Mouse (Mus musculus) CD4-positive helper T cell, adult 2 months (primary cell): ENCODE measurements around the gene Sumo2.
"Not testable (repeated sequence)": the region's sequence is repeated elsewhere in the genome, so short reads cannot be mapped to it uniquely, and the experiment has no call there.

ENCODE experiments used
- DNase-seq: peaks from one replicate; pipeline ENCODE4 v3.0.0-alpha.2; 2012; ENCODE audit warnings: low read depth, missing footprints, low spot score

Gene Sumo2

GRCm38 (mm10) chr11:115485155-115485554, 50.9 kb downstream of the Sumo2 start:
- DNase-seq: no peak

GRCm38 (mm10) chr11:115483726-115484125, 52.4 kb downstream of the Sumo2 start:
- DNase-seq: peak; percentile 79

GRCm38 (mm10) chr11:115483278-115483677, 52.8 kb downstream of the Sumo2 start:
- DNase-seq: no peak

- DNase-seq: peak; percentile 78
Observed at GRCm38 (mm10) chr11:115481553-115482259, 54.4 kb downstream of the Sumo2 start.

GRCm38 (mm10) chr11:115478296-115478938, 57.7 kb downstream of the Sumo2 start:
- no peak for DNase-seq

GRCm38 (mm10) chr11:115477388-115477787, 58.7 kb downstream of the Sumo2 start:
- peak; percentile 70 for DNase-seq

GRCm38 (mm10) chr11:115476630-115477029, 59.4 kb downstream of the Sumo2 start:
- not testable (repeated sequence) for DNase-seq

GRCm38 (mm10) chr11:115475758-115476237, 60.3 kb downstream of the Sumo2 start:
- no peak for DNase-seq

GRCm38 (mm10) chr11:115475025-115475757, 60.9 kb downstream of the Sumo2 start, which contains the start of gene Armc7:
Armc7 (plus strand) TSS chr11:115475667.
- peak; percentile 94 for DNase-seq

GRCm38 (mm10) chr11:115473626-115474275, 62.3 kb downstream of the Sumo2 start:
- DNase-seq: peak; percentile 90
